Mouse (Mus musculus): Measurements from ENCODE around the gene Stmn1. TPM values are rescaled to one million over a fixed set of nuclear protein-coding genes. Genes with fewer than 3 reads are reported as not detected.

Gene Stmn1
- 962 and 991 TPM in 2 replicates for polyA plus RNA-seq (2014; fragmentation: Nextera tagmentation; extraction: Ambion mirVana)

DNA sequence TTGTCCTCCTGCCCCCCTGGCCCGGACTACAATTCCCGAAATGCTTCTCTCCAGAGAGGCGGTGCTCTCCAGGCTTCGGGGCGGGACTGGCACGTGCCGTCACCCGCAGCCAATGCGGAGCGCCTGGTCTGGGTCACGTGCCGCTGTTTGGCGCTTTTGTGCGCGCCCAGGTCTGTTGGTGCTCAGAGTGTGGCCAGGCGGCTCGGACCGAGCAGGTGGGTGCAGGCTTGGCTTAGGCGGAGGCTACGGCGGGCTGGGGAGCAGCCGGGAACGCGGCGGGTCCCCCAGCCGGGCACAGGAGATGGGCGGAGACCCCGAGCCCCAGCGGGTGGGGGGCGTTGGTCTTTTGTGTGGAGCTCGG is at the start of gene Stmn1:
Stmn1 (plus strand) TSS at position 106 of the 361 bp plus-strand sequence.
- Histone ChIP-seq H3K27ac (ENCODE audit: low read depth, low read length) (peak within 1 kb of the TSS; percentile 89), H3K27me3 (ENCODE audit: control insufficient read depth, insufficient read depth, low read length) (no peaks in the 10 kb centered on the region), H3K4me2 (peak within 1 kb of the TSS; percentile 99), H3K9me3 (replicated peaks; ENCODE audit: control insufficient read depth, low read length) (no peaks in the 10 kb centered on the region; the same call in 1 of the 2 replicates), H3K4me1 (ENCODE audit: control insufficient read depth, insufficient read depth, low read length) (peaks cover 9% of the 10 kb centered on the region; the same call in 1 of the 2 replicates), H3K9ac (ENCODE audit: low read depth, low read length) (peak within 1 kb of the TSS; percentile 92), H3K4me3 (ENCODE audit: low read depth, low read length) (peak within 1 kb of the TSS; percentile 74), H3K36me3 (ENCODE audit: control insufficient read depth, insufficient read depth, low read length) (peaks cover 9% of the 10 kb centered on the region)
- under 1% methylated on average over 31 of the region's 31 CpGs for WGBS (ENCODE audit: insufficient replicate concordance)
- ATAC-seq (replicated peaks; ENCODE audit: insufficient number of reproducible peaks, low FRiP score, low TSS enrichment) = peak; percentile 95

DNA sequence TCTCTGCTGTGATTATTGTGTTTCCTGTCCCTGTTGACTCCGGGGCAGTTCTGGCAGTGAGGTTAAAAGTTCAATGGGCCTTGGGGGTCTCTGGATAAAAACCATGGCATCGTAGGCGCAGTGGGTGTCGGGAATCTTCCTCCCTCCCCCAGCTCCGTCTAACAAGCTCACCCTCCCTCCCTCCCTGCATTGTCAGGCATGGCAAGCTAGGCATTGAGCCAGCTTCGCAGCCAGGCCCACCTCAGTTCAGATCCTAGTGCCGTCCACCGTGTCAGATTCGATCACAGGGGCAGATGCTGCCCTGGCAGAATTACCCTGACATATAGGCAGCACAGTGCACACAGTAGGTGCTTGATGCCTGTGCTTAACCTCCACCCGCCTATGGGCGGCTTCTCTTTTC is 46.1 kb upstream of the Stmn1 start:
- Histone ChIP-seq H3K27ac (ENCODE audit: low read depth, low read length) (no peak overlapping the region), H3K4me3 (ENCODE audit: low read depth, low read length) (no peak overlapping the region), H3K4me1 (ENCODE audit: control insufficient read depth, insufficient read depth, low read length) (peaks cover 5% of the 10 kb centered on the region; the same call in 1 of the 2 replicates), H3K4me2 (no peak overlapping the region), H3K36me3 (ENCODE audit: control insufficient read depth, insufficient read depth, low read length) (peaks cover 8% of the 10 kb centered on the region), H3K9me3 (replicated peaks; ENCODE audit: control insufficient read depth, low read length) (no peaks in the 10 kb centered on the region), H3K9ac (ENCODE audit: low read depth, low read length) (no peak overlapping the region), H3K27me3 (ENCODE audit: control insufficient read depth, insufficient read depth, low read length) (no peaks in the 10 kb centered on the region)
- ATAC-seq (replicated peaks; ENCODE audit: insufficient number of reproducible peaks, low FRiP score, low TSS enrichment) = no peak
- 62% methylated on average over 11 of the region's 11 CpGs for WGBS (ENCODE audit: insufficient replicate concordance)

DNA sequence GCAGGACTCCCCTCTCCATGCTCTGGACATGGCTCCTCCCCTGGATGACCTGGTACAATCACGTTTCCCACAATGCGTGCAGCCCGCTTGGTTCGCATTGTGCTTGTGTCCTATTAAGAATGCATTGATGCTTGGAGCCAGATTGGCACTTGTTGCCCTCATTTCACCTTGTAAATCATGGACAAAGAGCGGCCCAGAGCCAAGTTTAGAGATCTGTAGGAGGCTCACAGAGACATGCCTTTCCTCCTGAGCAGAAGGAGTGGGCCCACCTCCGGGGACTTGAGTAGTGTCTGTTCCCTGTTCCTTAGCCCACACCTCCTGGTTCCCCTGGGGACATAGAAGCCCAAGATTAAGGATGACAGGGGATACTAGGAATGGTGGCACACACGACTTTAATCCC is 44.2 kb upstream of the Stmn1 start:
- H3K4me2 ChIP-seq = no peak overlapping the region
- H3K27ac ChIP-seq (ENCODE audit: low read depth, low read length) = no peak overlapping the region
- H3K4me1 ChIP-seq (ENCODE audit: control insufficient read depth, insufficient read depth, low read length) = no peaks in the 10 kb centered on the region
- WGBS (ENCODE audit: insufficient replicate concordance) = 86% methylated on average over 7 of the region's 7 CpGs
- H3K9ac ChIP-seq (ENCODE audit: low read depth, low read length) = no peak overlapping the region
- H3K36me3 ChIP-seq (ENCODE audit: control insufficient read depth, insufficient read depth, low read length) = peaks cover 4% of the 10 kb centered on the region; the same call in 1 of the 2 replicates
- H3K4me3 ChIP-seq (ENCODE audit: low read depth, low read length) = no peak overlapping the region
- H3K9me3 ChIP-seq (replicated peaks; ENCODE audit: control insufficient read depth, low read length) = no peaks in the 10 kb centered on the region
- no peak for ATAC-seq (replicated peaks; ENCODE audit: insufficient number of reproducible peaks, low FRiP score, low TSS enrichment)
- H3K27me3 ChIP-seq (ENCODE audit: control insufficient read depth, insufficient read depth, low read length) = no peaks in the 10 kb centered on the region

DNA sequence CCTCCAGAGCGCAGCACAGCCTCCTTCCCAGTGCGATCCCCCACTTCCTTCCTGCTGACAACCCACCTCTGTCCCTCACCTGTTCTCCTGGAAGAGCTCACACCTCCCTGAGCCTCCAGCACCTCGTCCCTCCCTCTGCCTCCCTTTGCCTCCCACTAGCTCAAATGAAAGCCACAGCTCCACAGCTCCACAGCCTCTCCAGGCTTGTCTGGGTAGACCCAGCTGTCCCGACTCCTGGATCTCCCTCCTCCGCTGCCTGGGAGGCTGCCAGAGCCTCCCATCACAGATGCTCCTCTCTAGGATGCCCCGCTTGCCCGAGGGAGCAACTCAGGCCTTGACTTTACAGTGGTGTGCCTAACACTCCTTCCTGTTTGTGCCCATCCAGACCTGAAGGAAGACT is 43.0 kb upstream of the Stmn1 start:
- H3K27me3 ChIP-seq (ENCODE audit: control insufficient read depth, insufficient read depth, low read length) = no peaks in the 10 kb centered on the region
- no peak overlapping the region for H3K4me3 ChIP-seq (ENCODE audit: low read depth, low read length)
- no peak overlapping the region for H3K9ac ChIP-seq (ENCODE audit: low read depth, low read length)
- H3K4me2 ChIP-seq = no peak overlapping the region
- 65% methylated on average over 7 of the region's 7 CpGs for WGBS (ENCODE audit: insufficient replicate concordance)
- no peak overlapping the region for H3K27ac ChIP-seq (ENCODE audit: low read depth, low read length)
- H3K4me1 ChIP-seq (ENCODE audit: control insufficient read depth, insufficient read depth, low read length) = no peaks in the 10 kb centered on the region
- no peaks in the 10 kb centered on the region for H3K9me3 ChIP-seq (replicated peaks; ENCODE audit: control insufficient read depth, low read length)
- H3K36me3 ChIP-seq (ENCODE audit: control insufficient read depth, insufficient read depth, low read length) = peaks cover 4% of the 10 kb centered on the region; the same call in 1 of the 2 replicates
- no peak for ATAC-seq (replicated peaks; ENCODE audit: insufficient number of reproducible peaks, low FRiP score, low TSS enrichment)

DNA sequence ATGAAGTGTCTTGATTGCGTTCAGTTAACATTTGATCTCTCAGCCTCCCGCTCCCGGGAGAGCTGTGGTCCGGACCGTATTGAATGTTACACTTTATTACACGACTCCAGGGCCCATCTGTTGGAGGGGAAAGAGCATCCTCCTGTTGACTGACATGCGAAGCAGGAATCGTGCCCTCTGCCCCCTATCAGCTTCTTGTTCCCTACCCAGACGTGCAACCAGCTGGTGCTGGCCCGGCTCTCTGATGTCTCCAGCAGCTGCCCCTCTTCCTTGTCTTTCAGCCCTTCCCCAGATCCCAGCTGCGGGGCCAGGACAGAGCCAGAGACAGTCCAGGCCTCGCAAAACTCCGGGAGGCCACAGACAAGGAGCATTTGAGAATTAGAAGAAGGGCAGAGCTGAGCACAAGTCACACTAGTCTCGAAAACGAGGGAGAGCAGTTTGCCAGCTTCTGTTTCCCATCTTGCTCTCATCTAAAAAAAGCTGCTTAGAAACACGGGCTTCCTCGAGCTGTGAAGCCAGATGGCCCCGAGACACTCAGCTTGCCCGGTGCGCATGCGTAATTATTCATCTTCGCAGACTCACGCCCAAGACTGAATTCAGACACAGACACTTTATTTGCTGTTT is 37.6 kb upstream of the Stmn1 start:
- H3K4me2 ChIP-seq = 0 out of 2 replicates have a peak overlapping the region, but pooled peaks have one; percentile 7
- 47% methylated on average over 23 of the region's 23 CpGs for WGBS (ENCODE audit: insufficient replicate concordance)

DNA sequence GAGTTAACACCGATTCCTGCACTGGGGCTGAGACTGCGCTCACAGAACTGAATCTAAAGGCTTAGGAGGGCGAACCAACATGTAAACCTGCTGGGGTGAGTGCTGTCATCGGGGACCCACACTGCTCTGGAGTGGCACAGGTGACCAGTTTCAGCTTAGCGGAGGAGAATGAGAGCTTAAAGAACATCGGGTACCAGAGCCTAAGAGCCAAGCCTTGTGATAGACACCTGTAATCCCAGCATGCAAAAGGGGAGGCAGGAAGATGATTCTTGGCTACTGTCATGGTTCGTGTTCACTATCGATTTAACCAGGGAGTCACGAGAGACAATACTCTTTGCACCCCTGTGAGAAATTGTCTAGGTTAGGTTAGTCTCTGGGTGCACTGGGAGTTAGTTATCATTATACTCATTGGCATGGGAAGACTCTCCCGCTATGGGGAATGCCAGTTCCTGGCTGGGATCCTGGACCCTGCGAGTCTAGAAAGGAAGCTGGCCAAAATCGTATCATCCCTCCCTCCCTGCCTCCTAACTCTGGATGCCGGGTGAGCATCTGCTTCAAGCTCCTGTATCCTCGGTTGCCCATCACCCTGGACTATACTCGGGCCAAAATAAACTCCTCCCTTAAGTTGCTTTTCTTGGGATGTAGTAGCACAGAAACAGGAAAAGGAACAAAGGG is 35.3 kb upstream of the Stmn1 start:
- no peaks in the 10 kb centered on the region for H3K36me3 ChIP-seq (ENCODE audit: control insufficient read depth, insufficient read depth, low read length)
- 0 out of 2 replicates have a peak, but pooled peaks cover 2% of the 10 kb centered on the region for H3K4me1 ChIP-seq (ENCODE audit: control insufficient read depth, insufficient read depth, low read length)
- no peak overlapping the region for H3K4me2 ChIP-seq
- H3K4me3 ChIP-seq (ENCODE audit: low read depth, low read length) = no peak overlapping the region
- H3K9me3 ChIP-seq (replicated peaks; ENCODE audit: control insufficient read depth, low read length) = no peaks in the 10 kb centered on the region
- no peak overlapping the region for H3K9ac ChIP-seq (ENCODE audit: low read depth, low read length)
- no peaks in the 10 kb centered on the region for H3K27me3 ChIP-seq (ENCODE audit: control insufficient read depth, insufficient read depth, low read length)
- WGBS (ENCODE audit: insufficient replicate concordance) = 80% methylated on average over 15 of the region's 15 CpGs
- H3K27ac ChIP-seq (ENCODE audit: low read depth, low read length) = no peak overlapping the region
- no peak for ATAC-seq (replicated peaks; ENCODE audit: insufficient number of reproducible peaks, low FRiP score, low TSS enrichment)

More for the DNA sequence above, 37.6 kb upstream of the Stmn1 start:
- no peaks in the 10 kb centered on the region for H3K27me3 ChIP-seq (ENCODE audit: control insufficient read depth, insufficient read depth, low read length)
- no peak overlapping the region for H3K4me3 ChIP-seq (ENCODE audit: low read depth, low read length)
- H3K9ac ChIP-seq (ENCODE audit: low read depth, low read length) = peak overlapping the region; percentile 40; the same call in 1 of the 2 replicates
- 0 out of 2 replicates have a peak, but pooled peaks cover 2% of the 10 kb centered on the region for H3K36me3 ChIP-seq (ENCODE audit: control insufficient read depth, insufficient read depth, low read length)
- ATAC-seq (replicated peaks; ENCODE audit: insufficient number of reproducible peaks, low FRiP score, low TSS enrichment) = no peak
- H3K4me1 ChIP-seq (ENCODE audit: control insufficient read depth, insufficient read depth, low read length) = 0 out of 2 replicates have a peak, but pooled peaks cover 2% of the 10 kb centered on the region
- H3K9me3 ChIP-seq (replicated peaks; ENCODE audit: control insufficient read depth, low read length) = no peaks in the 10 kb centered on the region
- no peak overlapping the region for H3K27ac ChIP-seq (ENCODE audit: low read depth, low read length)

DNA sequence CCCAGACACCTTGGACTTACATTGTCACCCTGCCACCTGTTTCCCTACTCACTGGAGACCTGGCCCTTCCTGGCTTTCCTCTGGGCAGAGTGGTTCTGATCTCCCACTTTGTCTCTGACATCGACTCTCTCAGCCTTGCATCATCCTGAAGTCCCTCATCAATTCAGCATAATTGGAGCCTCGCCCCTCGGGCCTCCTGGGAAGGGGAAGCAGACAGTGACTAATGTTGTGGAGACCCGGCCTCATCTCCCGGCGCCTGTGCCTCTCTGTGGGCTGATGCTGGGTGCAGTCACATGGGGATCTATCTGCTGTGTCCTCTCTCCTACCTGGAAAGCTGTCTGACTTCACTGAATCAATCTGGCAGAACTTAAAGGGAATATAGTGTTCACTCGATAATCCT is 31.9 kb upstream of the Stmn1 start:
- 36% methylated on average over 7 of the region's 7 CpGs for WGBS (ENCODE audit: insufficient replicate concordance)
- Histone ChIP-seq H3K9me3 (replicated peaks; ENCODE audit: control insufficient read depth, low read length) (no peaks in the 10 kb centered on the region), H3K27me3 (ENCODE audit: control insufficient read depth, insufficient read depth, low read length) (no peaks in the 10 kb centered on the region), H3K36me3 (ENCODE audit: control insufficient read depth, insufficient read depth, low read length) (no peaks in the 10 kb centered on the region), H3K9ac (ENCODE audit: low read depth, low read length) (no peak overlapping the region), H3K4me2 (no peak overlapping the region), H3K27ac (ENCODE audit: low read depth, low read length) (no peak overlapping the region), H3K4me1 (ENCODE audit: control insufficient read depth, insufficient read depth, low read length) (no peaks in the 10 kb centered on the region), H3K4me3 (ENCODE audit: low read depth, low read length) (no peak overlapping the region)
- no peak for ATAC-seq (replicated peaks; ENCODE audit: insufficient number of reproducible peaks, low FRiP score, low TSS enrichment)

DNA sequence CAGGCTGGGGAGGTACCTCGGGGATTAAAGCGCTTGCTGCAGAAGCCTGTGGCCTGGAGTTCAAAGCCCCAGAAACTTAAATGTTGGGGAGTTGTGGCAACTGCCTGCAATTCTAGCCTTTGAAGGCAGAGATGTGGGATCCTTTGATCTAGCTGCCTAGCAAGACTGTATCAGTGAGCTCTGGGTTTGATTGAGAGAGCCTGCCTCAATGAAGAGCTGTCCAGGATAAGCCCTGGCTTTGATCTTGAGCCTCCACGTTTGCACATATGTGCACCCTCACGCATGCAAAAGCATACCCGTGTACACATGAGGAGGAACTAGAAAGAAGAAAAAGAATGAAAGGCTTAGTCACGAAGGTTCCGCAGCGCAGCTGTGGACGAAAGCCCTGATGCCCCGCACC is 31.5 kb upstream of the Stmn1 start:
- Histone ChIP-seq H3K27me3 (ENCODE audit: control insufficient read depth, insufficient read depth, low read length) (no peaks in the 10 kb centered on the region), H3K9me3 (replicated peaks; ENCODE audit: control insufficient read depth, low read length) (no peaks in the 10 kb centered on the region), H3K36me3 (ENCODE audit: control insufficient read depth, insufficient read depth, low read length) (no peaks in the 10 kb centered on the region), H3K27ac (ENCODE audit: low read depth, low read length) (no peak overlapping the region), H3K4me3 (ENCODE audit: low read depth, low read length) (no peak overlapping the region), H3K9ac (ENCODE audit: low read depth, low read length) (no peak overlapping the region), H3K4me2 (no peak overlapping the region), H3K4me1 (ENCODE audit: control insufficient read depth, insufficient read depth, low read length) (no peaks in the 10 kb centered on the region)
- ATAC-seq (replicated peaks; ENCODE audit: insufficient number of reproducible peaks, low FRiP score, low TSS enrichment) = no peak
- 61% methylated on average over 10 of the region's 10 CpGs for WGBS (ENCODE audit: insufficient replicate concordance)

Data from heart, embryonic 11.5 days (tissue).